Mouse (Mus musculus): ENCODE results near the gene Wwc1. TPM values are rescaled to one million over a fixed set of nuclear protein-coding genes. Genes with fewer than 3 reads are reported as not detected.

Wwc1 gene
- total and polyA plus RNA-seq, 3 experiments: 0.89 to 8.7 (median 2.0) TPM

- H3K79me2 ChIP-seq (replicated peaks; ENCODE audit: control insufficient read depth, extremely low read depth, insufficient read depth, poor library complexity, severe bottlenecking): no peaks in the 10 kb centered on the region
- peaks cover 0 to 35% of the 10 kb centered on the region in 2 experiments; a peak in 2 of 4 replicates for H3K4me1 ChIP-seq (ENCODE audit: control insufficient read depth in 1 of 2, insufficient read depth in 2 of 2)
- H3K4me3 ChIP-seq (replicated peaks in 1 of 3; ENCODE audit: low read depth in 2 of 3, low read length in 2 of 3, poor library complexity in 1 of 3): no peak overlapping the region
- H3K27ac ChIP-seq (ENCODE audit: insufficient read depth, low read depth): no peak overlapping the region
- dilution Hi-C loops (cut with MboI; ENCODE audit: extremely low pct_ligation_motif_present, extremely low pct_unique_long_range_greater_than_20kb, low sequenced_read_pairs): no loop called here
- no peaks in the 10 kb centered on the region for H3K36me3 ChIP-seq (replicated peaks in 1 of 2; ENCODE audit: control insufficient read depth in 1 of 2, insufficient read depth in 1 of 2, low read length in 1 of 2)
- TF ChIP-seq CHD1 (IDR thresholded peaks at IDR 0.05; ENCODE audit: low read depth, low read length) (no peak), MAX (IDR thresholded peaks at IDR 0.05; ENCODE audit: low read length) (no peak), IRF4 (IDR thresholded peaks at IDR 0.05; ENCODE audit: low read depth, low read length) (no peak), CTCF (conservative IDR thresholded peaks at IDR 0.05 in 1 of 2, IDR thresholded peaks at IDR 0.05 in 1 of 2; ENCODE audit: low read depth in 2 of 2, low read length in 2 of 2) (no peak), MAZ (IDR thresholded peaks at IDR 0.05; ENCODE audit: low read depth, low read length) (no peak), MAFK (IDR thresholded peaks at IDR 0.05; ENCODE audit: insufficient replicate concordance, low read length) (no peak), CHD2 (IDR thresholded peaks at IDR 0.05; ENCODE audit: low read length) (no peak), JUN (IDR thresholded peaks at IDR 0.05; ENCODE audit: insufficient read depth, low read depth, low read length) (no peak), HCFC1 (IDR thresholded peaks at IDR 0.05; ENCODE audit: low read depth, low read length) (no peak), RAD21 (IDR thresholded peaks at IDR 0.05; ENCODE audit: low read depth, low read length) (no peak), ZMIZ1 (IDR thresholded peaks at IDR 0.05; ENCODE audit: low read depth, low read length) (no peak)
- in situ Hi-C loops (cut with MboI; ENCODE audit: low pct_ligation_motif_present, low pct_unique_long_range_greater_than_20kb, low sequenced_read_pairs): no loop called here
- no peaks in the 10 kb centered on the region for H3K9me3 ChIP-seq (replicated peaks; ENCODE audit: low read length)
- no peaks in the 10 kb centered on the region for H3K27me3 ChIP-seq (replicated peaks)
- DNase-seq (ENCODE audit: extremely low read depth): no peak
- no peak overlapping the region for H3K4me2 ChIP-seq (ENCODE audit: insufficient read depth, low read depth, poor library complexity, severe bottlenecking)
- no peak overlapping the region for H3K9ac ChIP-seq (ENCODE audit: insufficient read depth, low read depth)
These were observed 44.7 kb downstream of the Wwc1 start for GRCm38 (mm10) chr11:35935645-35936044.

- H3K4me1 ChIP-seq (ENCODE audit: control insufficient read depth in 1 of 2, insufficient read depth in 2 of 2): peaks cover 0 to 30% of the 10 kb centered on the region in 2 experiments; a peak in 2 of 4 replicates
- H3K9me3 ChIP-seq (replicated peaks; ENCODE audit: low read length): no peaks in the 10 kb centered on the region
- H3K4me3 ChIP-seq (replicated peaks in 1 of 3; ENCODE audit: low read depth in 2 of 3, low read length in 2 of 3, poor library complexity in 1 of 3): no peak overlapping the region
- DNase-seq (ENCODE audit: extremely low read depth): no peak
- H3K36me3 ChIP-seq (replicated peaks in 1 of 2; ENCODE audit: control insufficient read depth in 1 of 2, insufficient read depth in 1 of 2, low read length in 1 of 2): no peaks in the 10 kb centered on the region
- no peaks in the 10 kb centered on the region for H3K79me2 ChIP-seq (replicated peaks; ENCODE audit: control insufficient read depth, extremely low read depth, insufficient read depth, poor library complexity, severe bottlenecking)
- dilution Hi-C loops (cut with MboI; ENCODE audit: extremely low pct_ligation_motif_present, extremely low pct_unique_long_range_greater_than_20kb, low sequenced_read_pairs): no loop called here
- H3K27me3 ChIP-seq (replicated peaks): no peaks in the 10 kb centered on the region
- no peak overlapping the region for H3K4me2 ChIP-seq (ENCODE audit: insufficient read depth, low read depth, poor library complexity, severe bottlenecking)
- in situ Hi-C loops (cut with MboI; ENCODE audit: low pct_ligation_motif_present, low pct_unique_long_range_greater_than_20kb, low sequenced_read_pairs): no loop called here
- no peak overlapping the region for H3K27ac ChIP-seq (ENCODE audit: insufficient read depth, low read depth)
- TF ChIP-seq MAX (IDR thresholded peaks at IDR 0.05; ENCODE audit: low read length) (no peak), ETS1 (conservative IDR thresholded peaks at IDR 0.05; ENCODE audit: low read depth, low read length) (no peak), TCF12 (IDR thresholded peaks at IDR 0.05; ENCODE audit: low read depth, low read length) (no peak), ELF1 (IDR thresholded peaks at IDR 0.05; ENCODE audit: low read depth, low read length) (no peak), UBTF (IDR thresholded peaks at IDR 0.05; ENCODE audit: low read depth, low read length) (no peak), ZC3H11A (IDR thresholded peaks at IDR 0.05; ENCODE audit: low read depth, low read length) (no peak), BHLHE40 (IDR thresholded peaks at IDR 0.05; ENCODE audit: low read depth, low read length) (no peak), GABPA (IDR thresholded peaks at IDR 0.05; ENCODE audit: insufficient replicate concordance, low read depth, low read length) (no peak), NELFE (IDR thresholded peaks at IDR 0.05; ENCODE audit: low read depth, low read length) (no peak), MEF2A (IDR thresholded peaks at IDR 0.05; ENCODE audit: borderline replicate concordance, low read depth, low read length) (no peak), RCOR1 (conservative IDR thresholded peaks at IDR 0.05; ENCODE audit: low read depth, low read length) (no peak), CTCF (conservative IDR thresholded peaks at IDR 0.05 in 1 of 2, IDR thresholded peaks at IDR 0.05 in 1 of 2; ENCODE audit: low read depth in 2 of 2, low read length in 2 of 2) (no peak)
- H3K9ac ChIP-seq (ENCODE audit: insufficient read depth, low read depth): no peak overlapping the region
These were observed 45.2 kb downstream of the Wwc1 start for GRCm38 (mm10) chr11:35935133-35935532.
